ENCODE assay signal across 8 mouse cellular contexts in genomic region chr15:77336968-77337341, GRCm38 (mm10). TPM values are rescaled to one million over a fixed set of nuclear protein-coding genes. Genes with fewer than 3 reads are reported as not detected.
DNase-seq lines count a peak whose midpoint lies in the region; ATAC-seq lines count a peak whose summit lies in the region.

No protein-coding gene starts in this region.

- intact Hi-C loops in heart, postnatal 25 days (cut with DNase I), result loop anchor here (1.0 to 5.0 kb wide), 3 partner anchors 30 to 111 kb away; partner anchors contain the start of gene Rbfox2

- peak overlapping the region; percentile 62 for H3K4me2 ChIP-seq in heart, embryonic 11.5 days
- peak overlapping the region; percentile 58 for H3K4me2 ChIP-seq in hindbrain, embryonic 13.5 days
- peak overlapping the region; percentile 50 for H3K4me2 ChIP-seq in midbrain, embryonic 12.5 days (replicated peaks)

- no peak for DNase-seq in heart, postnatal 25 days (ENCODE audit: low spot score)
- DNase-seq in ZHBTc4 (ENCODE audit: low read depth, low spot score) (peak; percentile 76), adipocyte (ENCODE audit: low spot score) (no peak)
- DNase-seq in spleen, postnatal 10 days (ENCODE audit: low spot score in 2 of 2), result no peak
- DNase-seq in spleen, adult 18-20 months, result no peak

- no peak overlapping the region for H3K27ac ChIP-seq in heart, embryonic 11.5 days (ENCODE audit: low read depth, low read length)
- no peak overlapping the region for H3K27ac ChIP-seq in hindbrain, embryonic 13.5 days
- H3K27ac ChIP-seq in midbrain, embryonic 12.5 days (replicated peaks), result no peak overlapping the region

- H3K27me3 ChIP-seq in heart, embryonic 11.5 days (ENCODE audit: control insufficient read depth, insufficient read depth, low read length), result no peaks in the 10 kb centered on the region
- no peaks in the 10 kb centered on the region for H3K27me3 ChIP-seq in hindbrain, embryonic 13.5 days
- H3K27me3 ChIP-seq in midbrain, embryonic 12.5 days, result peaks cover under 1% of the 10 kb centered on the region; the same call in 1 of the 2 replicates

- no peaks in the 10 kb centered on the region for H3K9me3 ChIP-seq in heart, embryonic 11.5 days (replicated peaks; ENCODE audit: control insufficient read depth, low read length)
- H3K9me3 ChIP-seq in hindbrain, embryonic 13.5 days, result no peaks in the 10 kb centered on the region
- no peaks in the 10 kb centered on the region for H3K9me3 ChIP-seq in midbrain, embryonic 12.5 days

- H3K4me3 ChIP-seq in heart, embryonic 11.5 days (ENCODE audit: low read depth, low read length), result no peak overlapping the region
- H3K4me3 ChIP-seq in hindbrain, embryonic 13.5 days, result no peak overlapping the region
- H3K4me3 ChIP-seq in midbrain, embryonic 12.5 days, result peak overlapping the region; percentile 37; the same call in 1 of the 2 replicates

- ATAC-seq in heart, embryonic 11.5 days (replicated peaks; ENCODE audit: insufficient number of reproducible peaks, low FRiP score, low TSS enrichment), result no peak
- peak; percentile 58 for ATAC-seq in hindbrain, embryonic 13.5 days (ENCODE audit: low FRiP score)
- ATAC-seq in midbrain, embryonic 12.5 days (ENCODE audit: low FRiP score, low read depth), result peak; percentile 30; the same call in 1 of the 2 replicates

- WGBS in heart, embryonic 11.5 days (ENCODE audit: insufficient replicate concordance), result 40% methylated on average over 9 of the region's 9 CpGs
- WGBS in hindbrain, embryonic 13.5 days, result 55% methylated on average over 9 of the region's 9 CpGs
- WGBS in midbrain, embryonic 12.5 days, result 45% methylated on average over 9 of the region's 9 CpGs

- H3K36me3 ChIP-seq in heart, embryonic 11.5 days (ENCODE audit: control insufficient read depth, insufficient read depth, low read length), result no peaks in the 10 kb centered on the region
- H3K36me3 ChIP-seq in hindbrain, embryonic 13.5 days, result no peaks in the 10 kb centered on the region
- H3K36me3 ChIP-seq in midbrain, embryonic 12.5 days, result no peaks in the 10 kb centered on the region

- H3K4me1 ChIP-seq in heart, embryonic 11.5 days (ENCODE audit: control insufficient read depth, insufficient read depth, low read length), result peaks cover 12% of the 10 kb centered on the region
- peaks cover 16% of the 10 kb centered on the region for H3K4me1 ChIP-seq in hindbrain, embryonic 13.5 days (replicated peaks)
- peaks cover 13% of the 10 kb centered on the region for H3K4me1 ChIP-seq in midbrain, embryonic 12.5 days

- peak overlapping the region; percentile 63; the same call in 1 of the 2 replicates for H3K9ac ChIP-seq in heart, embryonic 11.5 days (ENCODE audit: low read depth, low read length)
- H3K9ac ChIP-seq in hindbrain, embryonic 13.5 days, result no peak overlapping the region
- H3K9ac ChIP-seq in midbrain, embryonic 12.5 days (replicated peaks), result no peak overlapping the region

RNA-seq across cellular contexts. Expression of gene Rbfox2, which starts 30.2 kb away (rescaled TPM):
- 81.1 and 81.5 TPM in 2 replicates for polyA plus RNA-seq in heart, embryonic 11.5 days (2014; fragmentation: Nextera tagmentation; extraction: Ambion mirVana)
- 100 to 1,000 TPM; 111 to 117 TPM for total RNA-seq in heart, postnatal 25 days (2021)
- polyA plus RNA-seq in hindbrain, embryonic 13.5 days (2015; fragmentation: Nextera tagmentation; extraction: Ambion mirVana), result 158 and 159 TPM in 2 replicates
- 118 and 130 TPM in 2 replicates for polyA plus RNA-seq in midbrain, embryonic 12.5 days (2016; fragmentation: Nextera tagmentation; extraction: Ambion mirVana)
